Mouse (Mus musculus) kidney, adult 2 months (tissue): ENCODE measurements around the gene Lrmda. TPM values are rescaled to one million over a fixed set of nuclear protein-coding genes. Genes with fewer than 3 reads are reported as not detected.

Experiments
- DNase-seq: peaks from one replicate; pipeline ENCODE4 v3.0.0; 2021
- H3K27ac ChIP-seq: fragments of 200-500 bp; 2 replicates; pipeline ENCODE4 v1.5.1; 2012; ENCODE audit warnings: low read depth, low read length, control low read depth, inconsistent platforms; ENCODE audit not compliant: insufficient read depth
- H3K27me3 ChIP-seq: fragments of 200-500 bp; replicated peaks from 2 replicates; pipeline ENCODE4 v1.6.1; 2012; ENCODE audit warnings: mild to moderate bottlenecking, moderate library complexity, low read length, inconsistent platforms; ENCODE audit not compliant: control insufficient read depth, insufficient read depth
- H3K36me3 ChIP-seq: fragments of 200-500 bp; 2 replicates; pipeline ENCODE4 v1.6.1; 2012; ENCODE audit warnings: mild to moderate bottlenecking, moderate library complexity, low read length, inconsistent platforms; ENCODE audit not compliant: control insufficient read depth, insufficient read depth
- H3K4me1 ChIP-seq: fragments of 200-500 bp; 2 replicates; pipeline ENCODE4 v1.6.1; 2011; ENCODE audit warnings: low read length; ENCODE audit not compliant: control insufficient read depth, insufficient read depth
- H3K4me3 ChIP-seq: fragments of 200-500 bp; 2 replicates; pipeline ENCODE4 v1.5.1; 2011; ENCODE audit warnings: mild to moderate bottlenecking, low read depth, low read length, control low read depth; ENCODE audit not compliant: insufficient read depth
- CTCF ChIP-seq: fragments of 200-500 bp; conservative IDR thresholded peaks from 2 replicates; pipeline ENCODE4 v1.5.1; 2011; ENCODE audit warnings: low read depth, mild to moderate bottlenecking, control low read depth, low read length, moderate library complexity, mixed read lengths; ENCODE audit not compliant: insufficient read depth, insufficient read length
- POLR2A ChIP-seq: fragments of 200-500 bp; IDR thresholded peaks from one replicate; pipeline ENCODE4 v1.6.1; 2011; ENCODE audit warnings: low read depth, low read length, control low read depth
- WGBS: fragments of 180-500 bp; shearing (Covaris S2); methylation state at CpG from one replicate; pipeline ENCODE4 v1.1.7; 2018; 5-methylcytosine and 5-hydroxymethylcytosine counted together
- polyA plus RNA-seq: library from polyadenylated mRNA; depleted of rRNA; stranded (reverse); fragments of >200 nt; gene quantifications from 2 replicates; pipeline ENCODE4 v1.2.3, GENCODE M21; 2012

Lrmda gene
- polyA plus RNA-seq, 1 experiment = 3.3 TPM

- Histone ChIP-seq H3K4me3 (no peak overlapping the region), H3K4me1 (no peaks in the 10 kb centered on the region), H3K36me3 (no peaks in the 10 kb centered on the region), H3K27ac (no peak overlapping the region), H3K27me3 (no peaks in the 10 kb centered on the region)
- peak; percentile 19 for DNase-seq
- TF ChIP-seq CTCF (no peak), POLR2A (no peak)
- WGBS = 79% methylated on average over 6 of the region's 6 CpGs
These were observed 39.9 kb downstream of the Lrmda start for GRCm38 (mm10) chr14:22059348-22059861.

- no peaks in the 10 kb centered on the region for H3K27me3 ChIP-seq
- no peak overlapping the region for H3K27ac ChIP-seq
- no peak overlapping the region for H3K4me3 ChIP-seq
- DNase-seq = no peak
- no peaks in the 10 kb centered on the region for H3K36me3 ChIP-seq
- no peak for TF ChIP-seq POLR2A
- TF ChIP-seq CTCF = no peak
- H3K4me1 ChIP-seq = no peaks in the 10 kb centered on the region
- 71% methylated on average over 7 of the region's 7 CpGs for WGBS
These were observed 41.3 kb downstream of the Lrmda start for GRCm38 (mm10) chr14:22060787-22061186.

GRCm38 (mm10) chr14:22062117-22062855, 42.8 kb downstream of the Lrmda start:
- no peak for DNase-seq
- 93% methylated on average over 9 of the region's 9 CpGs for WGBS
- Histone ChIP-seq H3K27me3 (no peaks in the 10 kb centered on the region), H3K4me3 (no peak overlapping the region), H3K36me3 (no peaks in the 10 kb centered on the region), H3K4me1 (no peaks in the 10 kb centered on the region), H3K27ac (no peak overlapping the region)
- TF ChIP-seq CTCF (no peak), POLR2A (no peak)

- no peak overlapping the region for H3K27ac ChIP-seq
- no peak for DNase-seq
- no peak overlapping the region for H3K4me3 ChIP-seq
- no peaks in the 10 kb centered on the region for H3K36me3 ChIP-seq
- H3K27me3 ChIP-seq = no peaks in the 10 kb centered on the region
- no peaks in the 10 kb centered on the region for H3K4me1 ChIP-seq
- no peak for TF ChIP-seq POLR2A
- no peak for TF ChIP-seq CTCF
- 70% methylated on average over 2 of the region's 2 CpGs for WGBS
These were observed 49.7 kb downstream of the Lrmda start for GRCm38 (mm10) chr14:22069169-22069568.

- Histone ChIP-seq H3K4me1 (no peaks in the 10 kb centered on the region), H3K27me3 (no peaks in the 10 kb centered on the region), H3K27ac (no peak overlapping the region), H3K4me3 (no peak overlapping the region), H3K36me3 (no peaks in the 10 kb centered on the region)
- WGBS = 86% methylated on average over 5 of the region's 5 CpGs
- no peak for DNase-seq
- no peak for TF ChIP-seq POLR2A
- no peak for TF ChIP-seq CTCF
These were observed 53.9 kb downstream of the Lrmda start for GRCm38 (mm10) chr14:22073385-22073784.

- Histone ChIP-seq H3K36me3 (no peaks in the 10 kb centered on the region), H3K27ac (no peak overlapping the region), H3K4me3 (no peak overlapping the region), H3K27me3 (no peaks in the 10 kb centered on the region), H3K4me1 (no peaks in the 10 kb centered on the region)
- TF ChIP-seq POLR2A (no peak), CTCF (no peak)
- WGBS = 53% methylated on average over 16 of the region's 16 CpGs
- no peak for DNase-seq
These were observed 54.7 kb downstream of the Lrmda start for GRCm38 (mm10) chr14:22074229-22074628.

- H3K27ac ChIP-seq = no peak overlapping the region
- WGBS = 85% methylated on average over 3 of the region's 3 CpGs
- TF ChIP-seq POLR2A = no peak
- TF ChIP-seq CTCF = no peak
- no peaks in the 10 kb centered on the region for H3K27me3 ChIP-seq
- no peak for DNase-seq
- H3K4me1 ChIP-seq = no peaks in the 10 kb centered on the region
- H3K4me3 ChIP-seq = no peak overlapping the region
- H3K36me3 ChIP-seq = no peaks in the 10 kb centered on the region
These were observed 64.4 kb downstream of the Lrmda start for GRCm38 (mm10) chr14:22083931-22084330.
